Mouse (Mus musculus) left cerebral cortex, postnatal 4 days (tissue): Measurements from ENCODE around the gene Fads6. TPM values are rescaled to one million over a fixed set of nuclear protein-coding genes. Genes with fewer than 3 reads are reported as not detected.
A peak's percentile ranks its signal among the peaks of the same experiment; 100 is the strongest.

Source experiments
- DNase-seq: peaks from one replicate; pipeline ENCODE4 v3.0.0-alpha.2; 2022
- intact Hi-C: fragments of 180-260 bp; cut with DNase I; formaldehyde crosslinking; loops from one replicate; pipeline ENCODE4 v1.15.1; 2025
- total RNA-seq, 2 experiments: library from RNA; stranded (reverse); gene quantifications; 2 replicates each; pipeline ENCODE4 v1.2.3; 2021

Fads6 gene
- 1 to 10 TPM; 2.9 to 4.1 TPM for total RNA-seq

DNA sequence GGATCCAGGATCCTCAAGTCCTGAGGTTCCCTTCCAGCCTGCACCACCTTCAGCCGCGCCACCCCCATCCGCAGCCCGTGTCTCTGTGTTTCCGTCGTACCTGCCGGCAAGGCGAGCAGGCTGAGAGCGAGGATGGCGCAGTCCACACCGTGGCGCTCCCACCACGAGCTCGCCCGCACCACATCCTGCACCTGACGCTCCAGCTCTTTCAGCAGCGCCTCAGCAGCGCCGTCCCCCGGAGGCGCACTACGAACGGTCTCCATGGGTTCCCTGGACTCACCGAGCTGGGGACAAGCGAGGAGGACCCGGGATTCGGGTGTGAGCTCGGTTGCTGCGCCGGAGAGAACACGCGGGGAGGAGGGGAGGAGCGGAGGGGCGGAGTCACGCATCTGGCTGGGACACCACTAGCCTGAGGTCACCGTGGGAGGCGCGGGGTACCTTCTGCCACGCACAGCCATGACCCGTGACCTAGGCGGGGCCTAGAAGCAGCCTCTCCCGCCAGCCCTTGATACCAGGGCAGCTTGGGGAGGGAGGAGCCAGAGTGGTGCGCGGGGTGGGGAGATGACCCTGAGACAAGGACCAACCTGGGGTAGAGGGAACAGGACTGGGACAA is at the start of gene Fads6:
Gene Fads6 (minus strand): TSS at position 450 of the 613 bp plus-strand sequence.
- peak; percentile 46 for DNase-seq
- intact Hi-C loops, result no loop called here

DNA sequence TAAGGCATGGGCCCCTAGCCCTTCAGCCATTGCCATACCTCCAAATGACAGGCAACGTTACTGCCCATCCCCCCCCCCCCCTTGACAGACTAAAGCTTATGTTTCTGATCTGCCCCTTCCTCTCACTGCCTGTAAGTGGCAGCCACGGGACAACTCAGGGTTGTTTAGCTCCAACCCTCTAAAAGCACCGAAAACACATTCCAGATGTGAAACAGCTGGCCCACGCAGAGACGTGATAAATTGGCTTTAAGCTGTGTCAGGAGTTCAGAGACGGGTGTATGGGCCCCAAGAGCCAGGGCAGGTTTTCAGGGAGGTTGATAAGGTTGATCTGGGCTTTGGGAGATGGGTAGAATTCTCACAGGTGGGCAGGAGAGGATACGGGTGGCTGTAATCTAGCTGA is 48.1 kb upstream of the Fads6 start:
- intact Hi-C loops, result no loop called here
- no peak for DNase-seq

DNA sequence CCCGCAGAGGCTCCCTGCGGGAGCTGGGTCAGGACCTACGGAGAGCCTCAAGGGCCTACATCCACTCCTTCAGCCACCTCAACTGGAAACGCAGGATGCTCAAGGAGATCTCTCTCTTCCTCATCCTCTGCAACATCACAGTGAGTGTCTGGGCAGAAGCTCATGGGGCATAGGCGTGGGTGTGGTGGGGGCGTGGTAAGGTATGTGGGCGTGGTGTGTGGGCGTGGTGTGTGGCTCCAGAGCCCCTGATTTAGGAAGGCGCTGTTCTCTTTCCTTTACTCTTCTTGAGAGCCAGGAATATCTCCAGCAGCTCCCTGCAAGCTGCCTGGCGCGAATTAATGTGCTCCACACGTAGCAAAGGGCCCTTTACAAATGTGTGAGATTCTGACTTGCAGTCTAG is 47.5 kb upstream of the Fads6 start:
- intact Hi-C loops, result no loop called here
- DNase-seq, result no peak

DNA sequence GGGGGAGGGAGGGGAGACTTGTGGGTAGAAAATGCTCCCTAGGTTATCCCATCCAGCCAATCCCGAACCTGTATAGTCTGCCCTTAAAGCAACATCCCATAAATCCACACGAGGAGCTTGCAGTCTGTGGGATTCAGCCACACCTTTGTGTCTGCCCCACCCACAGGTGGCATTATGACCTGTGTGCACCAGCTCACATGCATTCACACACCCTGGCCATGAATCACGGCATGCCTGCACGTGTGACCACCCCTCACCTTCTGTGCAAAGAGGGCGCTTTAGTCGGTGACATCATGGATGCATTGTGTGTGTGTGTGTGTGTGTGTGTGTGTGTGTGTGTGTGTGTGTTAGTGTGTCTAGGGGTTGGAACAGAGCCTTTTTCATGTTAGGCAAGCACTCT is 44.4 kb upstream of the Fads6 start:
- DNase-seq, result no peak
- intact Hi-C loops, result no loop called here

DNA sequence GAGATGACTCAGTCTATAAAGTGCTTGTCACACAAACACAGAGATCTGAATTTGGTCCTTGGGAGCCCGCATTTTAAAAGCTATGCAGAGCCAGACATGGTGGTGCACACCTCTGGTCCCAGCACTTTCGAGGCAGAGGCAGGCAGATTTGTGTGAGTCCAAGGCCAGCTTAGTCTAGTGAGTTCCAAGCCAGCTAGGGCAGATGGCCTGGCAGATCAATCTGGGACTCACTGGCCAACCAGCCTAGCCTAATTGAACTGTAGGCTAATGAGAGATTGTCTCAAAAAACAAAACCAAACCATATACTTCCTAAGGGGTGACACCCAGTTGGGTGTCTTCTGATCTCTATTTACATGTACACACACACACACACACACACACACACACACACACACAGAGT is 43.8 kb upstream of the Fads6 start:
- intact Hi-C loops, result no loop called here
- no peak for DNase-seq

DNA sequence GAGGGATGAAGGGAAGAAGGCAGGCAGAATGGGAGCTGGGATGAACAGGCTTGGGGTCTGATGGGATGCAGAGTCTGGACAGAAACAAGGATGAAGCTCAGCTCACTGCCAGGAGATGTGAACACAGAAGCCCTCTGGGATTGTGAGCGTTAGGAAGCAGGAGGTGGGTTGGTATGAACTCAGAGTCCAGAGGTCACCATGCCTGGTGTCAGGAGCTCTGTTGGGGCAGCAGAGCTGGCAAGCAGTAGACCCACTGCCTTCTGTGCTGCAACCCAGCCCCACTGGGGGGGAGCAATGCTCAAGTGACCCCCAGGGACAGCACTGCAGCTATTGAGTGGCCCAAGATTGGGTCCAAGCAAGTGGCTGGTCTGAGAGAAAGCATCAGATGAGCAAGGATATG is 40.4 kb upstream of the Fads6 start:
- intact Hi-C loops, result no loop called here
- no peak for DNase-seq

DNA sequence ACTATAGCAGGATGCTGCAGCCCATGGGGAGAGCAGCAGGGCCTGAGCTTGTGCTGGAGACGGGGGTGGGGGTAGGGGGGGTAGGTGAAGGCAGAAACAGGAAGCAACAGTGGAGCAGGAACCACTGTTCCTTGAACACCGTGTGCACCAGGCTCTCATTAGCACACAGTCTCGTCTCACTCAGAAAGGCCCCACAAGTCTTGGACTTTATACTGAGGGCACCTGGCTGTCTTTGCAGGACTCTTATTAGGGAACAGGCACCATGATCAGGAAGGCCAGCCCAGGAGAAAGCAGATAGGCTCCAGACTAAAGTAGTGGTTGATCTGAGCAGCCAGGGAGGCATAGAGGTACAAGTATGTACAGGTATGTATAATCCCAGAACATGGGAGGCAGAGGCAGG is 39.9 kb upstream of the Fads6 start:
- intact Hi-C loops, result no loop called here
- DNase-seq, result no peak

DNA sequence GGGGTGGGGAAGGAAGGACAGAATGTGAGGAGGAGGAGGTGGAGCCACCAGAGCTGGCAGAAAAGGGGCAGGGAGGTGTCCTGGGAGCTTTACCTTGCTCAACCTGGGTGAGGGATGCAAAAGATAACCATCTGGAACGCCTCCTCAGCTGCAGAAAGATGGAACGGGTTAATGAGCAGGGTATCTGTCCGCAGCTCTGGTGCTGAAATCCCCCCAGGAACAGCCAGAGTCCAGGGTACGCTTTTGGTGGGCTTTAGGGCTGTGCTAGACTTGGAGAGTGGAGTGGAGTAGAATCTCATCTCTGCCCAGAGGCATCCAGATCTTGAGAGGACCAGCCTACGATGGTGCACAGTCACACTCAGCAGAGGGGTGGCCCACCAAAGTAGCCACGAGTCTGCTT is 38.7 kb upstream of the Fads6 start:
- intact Hi-C loops, result no loop called here
- DNase-seq, result no peak

DNA sequence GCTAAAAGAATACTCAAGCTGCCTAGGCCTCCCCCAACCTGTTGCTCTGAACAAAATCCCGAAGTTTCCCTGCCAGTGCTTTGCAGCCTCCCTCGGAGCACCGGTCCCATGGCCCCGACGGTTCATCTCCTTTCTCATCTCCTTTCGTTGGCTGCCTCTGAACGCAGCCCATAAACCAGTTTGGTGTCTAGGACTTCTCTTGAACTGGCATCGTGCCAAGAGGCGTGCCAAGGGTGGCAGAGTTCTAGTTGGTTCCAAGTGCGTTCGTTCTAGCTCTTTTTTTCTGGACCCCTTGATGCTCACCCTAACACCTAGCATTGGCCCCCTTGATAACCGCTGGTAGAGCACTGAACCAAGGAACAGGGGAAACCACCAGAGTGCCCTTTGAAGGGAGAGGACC is 37.8 kb upstream of the Fads6 start:
- intact Hi-C loops, result no loop called here
- no peak for DNase-seq

DNA sequence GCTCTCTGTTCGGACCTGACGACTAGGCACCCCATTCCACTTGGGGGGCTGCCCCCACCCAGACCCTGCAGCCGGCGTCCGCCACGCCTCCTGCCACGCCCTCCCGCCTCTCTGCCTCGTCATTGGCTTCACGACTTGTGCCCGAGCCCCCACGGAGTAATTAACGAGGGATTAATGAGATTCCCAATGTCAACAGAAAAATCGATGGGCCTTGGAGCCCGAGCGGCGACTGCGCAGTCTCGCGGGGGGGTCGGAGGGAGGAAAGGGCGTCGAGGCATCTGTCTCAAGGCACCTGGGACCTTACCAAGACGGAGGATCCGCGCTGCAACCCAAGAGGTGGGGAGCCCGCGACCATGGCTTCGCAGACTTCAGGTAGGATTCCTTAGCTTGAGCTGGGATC is 37.1 kb upstream of the Fads6 start, which contains the start of gene Otop3:
Gene Otop3 (plus strand): TSS at position 201 of the 400 bp plus-strand sequence.
- DNase-seq, result no peak

DNA sequence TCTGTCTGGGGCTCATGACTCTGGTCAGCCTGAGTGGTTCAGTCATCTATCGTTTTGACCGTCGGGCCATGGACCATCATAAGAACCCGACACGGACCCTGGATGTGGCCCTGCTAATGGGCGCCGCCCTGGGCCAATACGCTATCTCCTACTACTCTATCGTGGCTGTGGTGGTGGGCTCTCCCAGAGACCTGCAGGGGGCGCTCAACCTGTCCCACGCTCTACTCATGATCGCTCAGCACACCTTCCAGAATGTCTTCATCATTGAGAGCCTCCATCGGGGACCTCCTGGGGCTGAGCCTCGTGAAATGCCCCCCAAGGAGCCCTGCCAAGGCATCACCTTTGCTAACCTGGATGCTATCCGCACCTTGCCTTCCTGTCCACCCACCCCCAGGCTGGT is 31.9 kb upstream of the Fads6 start:
- intact Hi-C loops, result no loop called here
- no peak for DNase-seq

More for the DNA sequence above, 37.1 kb upstream of the Fads6 start, which contains the start of gene Otop3:
- intact Hi-C loops, result no loop called here

DNA sequence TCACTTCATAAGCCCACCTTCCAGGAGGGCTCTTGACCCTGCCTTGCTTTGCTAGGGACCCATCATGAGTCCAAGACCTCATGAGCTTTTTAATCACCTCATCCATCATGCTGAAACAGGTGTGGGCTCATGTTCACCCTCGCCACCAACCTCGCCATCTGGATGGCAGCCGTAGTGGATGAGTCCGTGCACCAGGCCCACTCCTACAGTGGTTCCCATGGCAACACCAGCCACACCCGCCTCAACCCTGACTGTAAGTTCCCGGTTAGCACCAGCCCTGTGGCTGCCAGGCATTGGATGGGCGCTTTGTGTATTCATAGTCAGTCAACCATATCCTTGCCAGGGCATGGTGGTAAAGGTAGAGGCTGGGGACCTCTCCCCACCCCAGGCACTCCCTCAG is 29.3 kb upstream of the Fads6 start:
- intact Hi-C loops, result no loop called here
- DNase-seq, result no peak

DNA sequence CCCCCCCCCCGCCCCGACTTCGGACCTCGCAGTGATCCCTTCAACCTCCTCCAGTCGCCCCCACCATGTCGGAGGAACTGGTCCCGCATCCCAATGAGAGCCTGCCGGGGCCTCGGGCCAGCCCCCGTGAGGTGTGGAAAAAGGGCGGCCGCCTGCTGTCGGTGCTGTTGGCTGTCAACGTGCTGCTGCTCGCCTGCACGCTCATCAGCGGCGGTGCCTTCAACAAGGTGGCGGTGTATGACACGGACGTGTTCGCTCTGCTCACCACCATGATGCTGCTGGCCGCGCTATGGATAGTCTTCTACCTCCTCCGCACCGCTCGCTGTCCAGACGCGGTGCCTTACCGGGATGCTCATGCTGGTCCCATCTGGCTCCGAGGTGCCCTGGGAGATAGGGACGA is 25.9 kb upstream of the Fads6 start:
- intact Hi-C loops, result no loop called here
- no peak for DNase-seq

DNA sequence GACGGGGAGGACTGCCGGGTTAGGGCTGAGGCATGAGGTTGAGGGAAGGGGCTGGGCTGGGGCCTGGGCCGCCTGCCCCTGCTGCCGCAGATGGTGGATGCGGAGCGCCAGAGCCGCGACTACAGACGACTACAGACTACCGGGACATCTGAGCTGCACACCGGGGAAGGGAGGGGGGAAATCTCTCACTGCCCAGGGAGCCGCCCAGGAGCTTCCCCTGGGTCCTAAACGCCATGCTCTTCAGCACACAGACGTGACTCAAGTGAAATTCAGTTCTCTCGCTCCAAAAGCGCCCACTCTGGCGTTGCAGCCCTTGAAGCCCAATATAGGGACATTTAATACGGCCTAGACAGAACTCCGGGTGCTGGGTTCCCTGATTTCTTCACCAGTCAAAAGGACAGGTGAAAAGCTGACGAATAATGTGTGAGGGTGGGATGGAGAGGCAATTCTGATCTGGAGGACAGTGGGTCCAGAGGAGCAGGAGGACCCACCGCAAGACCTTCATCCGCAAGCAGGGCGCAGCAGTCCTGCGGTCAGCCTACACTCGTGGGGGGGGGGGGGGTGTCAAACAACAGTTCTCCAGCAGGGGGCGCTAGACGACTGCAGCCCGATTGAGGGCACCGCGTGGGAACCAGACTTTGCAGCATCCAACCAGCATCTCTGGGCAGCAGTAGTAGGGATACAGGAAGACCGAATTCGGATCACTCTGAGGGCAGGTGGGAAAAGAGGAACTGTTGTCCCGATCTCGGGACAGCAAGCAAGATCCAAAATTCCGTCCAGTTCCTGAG is 24.6 kb upstream of the Fads6 start, which contains the start of gene Ush1g:
Gene Ush1g (minus strand): TSS at position 136 of the 788 bp plus-strand sequence.
- DNase-seq, result peak; percentile 69
- intact Hi-C loops, result no loop called here

DNA sequence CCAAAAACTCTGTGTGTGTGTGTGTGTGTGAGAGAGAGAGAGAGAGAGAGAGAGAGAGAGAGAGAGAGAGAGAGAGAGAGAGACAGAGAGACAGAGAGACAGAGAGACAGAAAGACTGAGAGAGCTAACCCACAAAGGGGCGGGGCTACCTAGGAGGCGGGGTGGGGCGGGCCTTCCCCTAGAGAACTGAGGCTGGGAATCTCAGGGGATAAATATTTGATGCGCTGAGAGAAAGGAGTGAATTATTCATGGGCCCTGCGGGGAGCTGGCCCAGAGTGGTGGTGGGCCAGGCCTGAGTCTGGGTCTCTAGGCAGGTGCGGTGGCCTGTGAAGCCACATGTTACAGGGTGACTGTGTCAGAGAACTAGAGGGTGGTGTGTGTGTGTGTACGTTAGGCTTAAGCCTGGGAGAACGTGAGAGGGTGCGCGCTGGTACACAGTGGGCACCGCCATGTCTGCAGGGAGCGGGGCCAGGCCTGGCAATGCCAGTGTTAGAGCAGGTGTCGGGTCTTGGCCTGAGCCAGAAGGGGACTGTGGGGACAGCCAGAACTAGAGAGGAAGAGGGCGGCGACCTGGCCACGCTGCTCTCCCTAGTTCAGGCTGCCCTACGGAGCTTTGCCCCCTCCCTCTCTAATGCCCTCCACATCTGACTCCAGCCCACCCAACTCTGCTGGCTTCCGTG is 22.4 kb upstream of the Fads6 start:
- DNase-seq, result peak; percentile 61
- intact Hi-C loops, result no loop called here

DNA sequence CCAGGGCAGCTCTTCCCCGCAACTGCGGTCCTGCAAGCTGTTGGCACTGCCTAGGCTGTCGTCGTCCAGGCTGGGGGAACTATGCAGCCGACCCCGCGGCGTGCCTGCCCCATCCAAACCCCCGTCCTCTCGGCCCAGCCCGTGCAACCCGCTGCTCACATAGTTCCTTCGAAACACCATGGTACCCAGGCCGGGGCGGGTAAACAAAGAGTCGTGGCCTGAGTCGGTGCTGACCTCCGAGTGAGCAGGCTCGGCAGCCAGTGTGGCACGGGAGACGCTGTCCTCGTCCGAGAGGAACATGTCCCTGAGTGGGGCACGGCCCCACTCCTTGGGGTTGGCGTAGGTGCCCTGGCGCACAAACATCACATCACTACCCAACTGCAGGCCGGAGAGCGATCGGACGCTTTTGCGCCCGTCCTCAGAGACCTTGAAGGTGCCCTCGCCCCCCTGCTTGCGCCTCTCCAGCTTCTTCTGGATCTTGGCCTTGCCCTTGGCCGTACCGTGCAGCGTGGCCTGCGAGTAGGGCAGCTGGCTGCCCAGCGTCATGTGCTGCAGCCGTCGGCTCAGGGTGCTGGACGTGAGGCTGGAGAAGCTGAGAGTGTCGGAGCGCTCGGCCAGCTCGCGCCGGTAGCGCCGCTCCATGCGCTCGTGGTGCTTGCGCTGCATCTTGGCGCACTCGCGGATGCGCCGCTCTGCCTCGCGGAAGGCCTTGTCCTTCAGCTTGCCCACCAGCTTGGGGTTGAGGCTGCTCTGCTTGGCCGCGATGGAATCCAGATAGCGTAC is 21.0 kb upstream of the Fads6 start:
- intact Hi-C loops, result no loop called here
- no peak for DNase-seq

DNA sequence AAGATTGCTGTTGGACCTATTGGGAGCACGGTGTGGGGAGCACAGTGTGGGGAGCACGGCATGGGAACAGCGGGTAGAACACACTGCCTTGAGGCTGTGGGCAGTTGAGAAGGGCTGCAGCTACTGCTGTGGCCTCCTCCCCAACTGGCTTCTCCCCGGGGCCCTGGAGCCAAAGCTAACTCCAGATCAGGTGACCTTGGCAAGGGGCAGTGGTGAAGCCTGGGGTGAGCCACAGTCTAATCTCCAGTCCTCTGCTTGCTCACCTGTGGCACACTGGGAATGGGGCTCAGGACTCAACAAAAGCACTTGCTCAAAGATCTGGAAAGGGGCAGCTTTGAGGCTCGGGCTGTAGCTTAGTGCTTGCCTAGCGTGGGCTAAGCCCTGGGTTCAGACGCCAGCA is 19.7 kb upstream of the Fads6 start:
- DNase-seq, result no peak
- intact Hi-C loops, result no loop called here

DNA sequence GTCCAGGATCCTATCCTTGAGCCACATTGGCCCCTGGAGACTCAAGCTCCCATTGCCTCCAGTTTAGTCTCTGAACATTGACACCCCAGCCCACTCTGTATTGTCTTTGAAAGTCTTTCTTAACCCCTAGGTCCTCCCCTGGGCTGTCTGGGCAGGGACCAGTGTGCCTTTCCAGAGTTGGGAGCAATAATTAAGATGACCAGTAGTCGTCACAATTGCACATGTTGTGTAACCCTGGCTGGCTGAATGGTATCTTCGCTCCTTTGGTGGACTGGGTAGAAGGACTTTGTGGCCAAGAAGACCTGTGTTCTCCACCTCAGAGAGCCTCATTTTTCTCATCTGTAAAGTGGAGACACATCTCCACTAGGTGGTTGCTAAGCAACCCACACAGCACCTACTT is 16.8 kb upstream of the Fads6 start:
- DNase-seq, result no peak
- intact Hi-C loops, result no loop called here

DNA sequence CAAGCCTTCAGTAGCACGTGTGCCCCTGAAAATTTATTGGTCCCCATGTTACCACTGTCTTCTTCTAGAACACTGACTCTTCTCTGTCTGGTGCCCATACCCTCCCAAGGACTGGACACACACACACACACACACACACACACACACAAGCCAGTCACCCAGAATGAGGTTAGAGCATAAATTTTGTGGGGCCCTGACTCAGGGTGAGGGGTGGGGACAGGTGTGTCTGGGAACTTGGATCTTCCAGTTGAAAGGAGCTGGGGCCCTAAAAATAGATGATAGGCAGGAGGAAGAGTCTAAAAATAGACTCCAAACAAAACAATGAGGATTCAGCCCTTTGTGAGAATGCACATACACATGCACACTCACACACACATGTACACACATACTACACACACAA is 11.3 kb upstream of the Fads6 start:
- intact Hi-C loops, result no loop called here
- no peak for DNase-seq

DNA sequence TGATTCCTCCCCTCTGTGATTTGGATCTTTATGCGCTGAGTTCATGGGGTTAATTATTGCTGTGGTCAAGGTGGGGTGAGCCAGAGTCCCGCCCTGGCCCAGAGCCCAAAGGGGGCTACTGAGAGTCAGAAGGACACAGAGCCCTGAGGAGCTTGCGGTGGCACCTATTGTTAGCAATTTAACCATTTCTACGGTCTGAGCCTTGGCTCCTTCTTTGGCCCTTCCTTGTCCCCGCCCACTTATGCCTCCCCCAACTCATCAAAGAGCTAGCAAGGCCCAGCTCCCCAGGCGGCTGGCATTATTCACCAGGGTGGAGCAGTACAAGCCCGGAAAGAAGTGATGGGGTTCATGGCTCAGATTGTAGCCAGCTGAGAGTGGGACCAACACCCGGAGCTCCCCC is 9.4 kb upstream of the Fads6 start, which contains the start of gene Otop2:
Gene Otop2 (plus strand): TSS at position 301 of the 400 bp plus-strand sequence.
- intact Hi-C loops, result no loop called here

DNA sequence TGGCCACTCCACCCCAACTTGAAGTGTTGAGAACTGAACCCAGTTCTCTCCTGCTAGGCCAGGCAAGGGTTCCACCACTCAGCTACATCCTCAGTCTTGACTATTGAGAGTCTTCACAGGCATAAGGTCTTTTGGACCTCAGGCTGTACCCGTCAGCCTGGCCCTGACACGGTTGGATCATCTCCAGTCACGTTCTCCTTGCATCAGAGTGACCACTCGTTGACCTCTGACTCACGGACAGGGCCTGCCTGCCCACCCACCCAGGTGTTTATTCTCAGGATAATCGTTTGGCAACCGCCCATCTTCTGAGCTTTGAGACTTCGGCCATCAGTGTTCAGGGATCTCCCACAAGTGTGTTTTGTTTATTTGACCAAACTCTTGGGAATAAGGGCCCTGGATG is 5.7 kb upstream of the Fads6 start:
- no peak for DNase-seq
- intact Hi-C loops, result no loop called here

More for the DNA sequence above, 9.4 kb upstream of the Fads6 start, which contains the start of gene Otop2:
- DNase-seq, result no peak
